Mouse (Mus musculus) spleen, postnatal 4 days (tissue): ENCODE results near the gene Pcx.
A peak's percentile ranks its signal among the peaks of the same experiment; 100 is the strongest.

ENCODE experiments used
- DNase-seq, 2 experiments: peaks; one replicate each; pipeline ENCODE4 v3.0.0; 2022; ENCODE audit warnings: low spot score in 2 of 2

The Pcx gene

GRCm38 (mm10) chr19:4509986-4510963 is at the start of gene Pcx:
Gene Pcx (plus strand): TSS chr19:4510472.
- peak; percentile 97 to 98 for DNase-seq

GRCm38 (mm10) chr19:4461981-4462380 is 48.3 kb upstream of the Pcx start:
- no peak for DNase-seq

GRCm38 (mm10) chr19:4464666-4465065 is 45.6 kb upstream of the Pcx start:
- no peak for DNase-seq

- DNase-seq, result peak; percentile 52 to 80
Observed at GRCm38 (mm10) chr19:4468363-4468762, 41.9 kb upstream of the Pcx start.

GRCm38 (mm10) chr19:4473549-4473948 is 36.7 kb upstream of the Pcx start:
- DNase-seq, result no peak

- DNase-seq, result no peak
Observed at GRCm38 (mm10) chr19:4474739-4475138, 35.5 kb upstream of the Pcx start.

GRCm38 (mm10) chr19:4475224-4475925 is 34.9 kb upstream of the Pcx start:
- DNase-seq, result no peak

- no peak for DNase-seq
Observed at GRCm38 (mm10) chr19:4476601-4477257, 33.5 kb upstream of the Pcx start.

- no peak for DNase-seq
Observed at GRCm38 (mm10) chr19:4477345-4478189, 32.7 kb upstream of the Pcx start, which contains the start of gene Syt12. Gene Syt12 (minus strand): TSS chr19:4477447.

- no peak for DNase-seq
Observed at GRCm38 (mm10) chr19:4478190-4478516, 32.1 kb upstream of the Pcx start.

GRCm38 (mm10) chr19:4480041-4480440 is 30.2 kb upstream of the Pcx start:
- no peak for DNase-seq

- no peak for DNase-seq
Observed at GRCm38 (mm10) chr19:4481326-4481725, 28.9 kb upstream of the Pcx start.

GRCm38 (mm10) chr19:4482111-4482859 is 28.0 kb upstream of the Pcx start:
- no peak for DNase-seq

GRCm38 (mm10) chr19:4485006-4485405 is 25.3 kb upstream of the Pcx start:
- no peak for DNase-seq

GRCm38 (mm10) chr19:4487877-4488276 is 22.4 kb upstream of the Pcx start:
- DNase-seq, result no peak

- DNase-seq, result no peak
Observed at GRCm38 (mm10) chr19:4491080-4491695, 19.1 kb upstream of the Pcx start.

GRCm38 (mm10) chr19:4492526-4493296 is 17.6 kb upstream of the Pcx start:
- no peak for DNase-seq

GRCm38 (mm10) chr19:4494707-4495106 is 15.6 kb upstream of the Pcx start:
- DNase-seq, result no peak

GRCm38 (mm10) chr19:4495814-4496213 is 14.5 kb upstream of the Pcx start:
- no peak for DNase-seq
